12 mouse cellular contexts compared by ENCODE assay signal in genomic region chr3:84455733-84456417, GRCm38 (mm10). TPM values are rescaled to one million over a fixed set of nuclear protein-coding genes. Genes with fewer than 3 reads are reported as not detected.
DNase-seq lines count a peak whose midpoint lies in the region; ATAC-seq and TF ChIP-seq lines count a peak whose summit lies in the region.
"Had no signal": no experiment of that assay in that cellular context is flagged by ENCODE, and none has a peak within 500 bp of the region (broad histone marks: within the 10 kb centered on the region; RNA-seq: fewer than 3 reads in every experiment).

No protein-coding gene starts in this region.

- 0 out of 2 replicates have a peak overlapping the region, but pooled peaks have one; percentile 14 for H3K9ac ChIP-seq in heart, embryonic 16.5 days (ENCODE audit: low read length)
- H3K9ac ChIP-seq in liver, embryonic 13.5 days, result peak overlapping the region; percentile 80
- H3K9ac ChIP-seq in hindbrain, postnatal 0 days (replicated peaks; ENCODE audit: low read length), result no peak overlapping the region
- H3K9ac ChIP-seq: embryonic facial prominence, embryonic 13.5 days; midbrain, embryonic 12.5 days had no signal

- H3ac ChIP-seq in C2C12 (ENCODE audit: control insufficient read depth, insufficient read length, low read depth), result no peak overlapping the region

- no peaks in the 10 kb centered on the region; the same call in 1 of the 2 replicates for H3K27me3 ChIP-seq in heart, embryonic 16.5 days (ENCODE audit: control insufficient read depth, insufficient read depth, low read length)
- no peaks in the 10 kb centered on the region for H3K27me3 ChIP-seq in C2C12 (ENCODE audit: control insufficient read depth, insufficient read depth, insufficient read length)
- H3K27me3 ChIP-seq in liver, embryonic 13.5 days, result no peaks in the 10 kb centered on the region
- H3K27me3 ChIP-seq in hindbrain, postnatal 0 days (ENCODE audit: insufficient read depth, low read length), result no peaks in the 10 kb centered on the region
- H3K27me3 ChIP-seq: embryonic facial prominence, embryonic 13.5 days; midbrain, embryonic 12.5 days had no signal

- H3K4me1 ChIP-seq in heart, embryonic 16.5 days (ENCODE audit: control insufficient read depth, insufficient read depth, low read length), result peaks cover 16% of the 10 kb centered on the region
- H3K4me1 ChIP-seq in liver, embryonic 13.5 days (replicated peaks), result peaks cover 80% of the 10 kb centered on the region
- no peaks in the 10 kb centered on the region for H3K4me1 ChIP-seq in hindbrain, postnatal 0 days (ENCODE audit: insufficient read depth, low read length)

- no peak for DNase-seq in heart, adult 8-10 months (ENCODE audit: low spot score)
- peak; percentile 60 to 62 for DNase-seq in adrenal gland, postnatal 36 days
- peak; percentile 72 for DNase-seq in liver, embryonic 13.5 days
- DNase-seq in layer of hippocampus, postnatal 10 days (ENCODE audit: low spot score in 2 of 2), result no peak
- DNase-seq in hindbrain, postnatal 0 days (ENCODE audit: low spot score), result no peak
- DNase-seq in layer of hippocampus, adult 18-20 months (ENCODE audit: low spot score in 2 of 2), result no peak
- DNase-seq: retina, postnatal 1 day; thymus, adult 18-20 months had no signal

- no peaks in the 10 kb centered on the region for H3K9me3 ChIP-seq in heart, embryonic 16.5 days (replicated peaks; ENCODE audit: control insufficient read depth, low read length)
- no peaks in the 10 kb centered on the region for H3K9me3 ChIP-seq in liver, embryonic 13.5 days (replicated peaks)
- H3K9me3 ChIP-seq in hindbrain, postnatal 0 days (ENCODE audit: low read length), result no peaks in the 10 kb centered on the region
- H3K9me3 ChIP-seq: embryonic facial prominence, embryonic 13.5 days; midbrain, embryonic 12.5 days had no signal

- 0 out of 2 replicates have a peak overlapping the region, but pooled peaks have one; percentile 33 for H3K27ac ChIP-seq in heart, embryonic 16.5 days (ENCODE audit: low read length)
- peak overlapping the region; percentile 99 for H3K27ac ChIP-seq in liver, embryonic 13.5 days
- no peak overlapping the region for H3K27ac ChIP-seq in hindbrain, postnatal 0 days
- H3K27ac ChIP-seq: embryonic facial prominence, embryonic 13.5 days; midbrain, embryonic 12.5 days had no signal

- no peak for TF ChIP-seq CTCF in C2C12 (IDR thresholded peaks at IDR 0.05; ENCODE audit: control insufficient read depth, insufficient read depth, insufficient read length)
- TF ChIP-seq CTCF in hindbrain, postnatal 0 days (IDR thresholded peaks at IDR 0.05; ENCODE audit: low read depth), result no peak

- no peaks in the 10 kb centered on the region for H3K36me3 ChIP-seq in heart, embryonic 16.5 days (ENCODE audit: control insufficient read depth, insufficient read depth)
- no peaks in the 10 kb centered on the region for H3K36me3 ChIP-seq in C2C12 (ENCODE audit: control insufficient read depth, insufficient read depth)
- H3K36me3 ChIP-seq in liver, embryonic 13.5 days, result peaks cover 85% of the 10 kb centered on the region
- H3K36me3 ChIP-seq in hindbrain, postnatal 0 days (ENCODE audit: insufficient read depth, low read length), result 0 out of 2 replicates have a peak, but pooled peaks cover 5% of the 10 kb centered on the region
- H3K36me3 ChIP-seq: embryonic facial prominence, embryonic 13.5 days; midbrain, embryonic 12.5 days had no signal

- WGBS in heart, embryonic 16.5 days, result 48% methylated on average over 12 of the region's 12 CpGs
- 17% methylated on average over 12 of the region's 12 CpGs for WGBS in liver, embryonic 13.5 days (ENCODE audit: insufficient replicate concordance)
- 74% methylated on average over 12 of the region's 12 CpGs for WGBS in hindbrain, postnatal 0 days

- H3K4me3 ChIP-seq in heart, embryonic 16.5 days (ENCODE audit: low read length), result no peak overlapping the region
- no peak overlapping the region for H3K4me3 ChIP-seq in C2C12 (ENCODE audit: insufficient read depth, poor library complexity, severe bottlenecking)
- peak overlapping the region; percentile 42 for H3K4me3 ChIP-seq in liver, embryonic 13.5 days (replicated peaks)
- no peak overlapping the region for H3K4me3 ChIP-seq in hindbrain, postnatal 0 days (ENCODE audit: low read length)
- H3K4me3 ChIP-seq: embryonic facial prominence, embryonic 13.5 days; midbrain, embryonic 12.5 days had no signal

- H3K79me2 ChIP-seq in C2C12 (ENCODE audit: control insufficient read depth, insufficient read depth), result no peaks in the 10 kb centered on the region

- no peaks in the 10 kb centered on the region for H3K79me3 ChIP-seq in C2C12 (ENCODE audit: low read depth)

- H3K4me2 ChIP-seq in heart, embryonic 16.5 days (ENCODE audit: low read depth, low read length), result no peak overlapping the region
- H3K4me2 ChIP-seq in liver, embryonic 13.5 days, result peak overlapping the region; percentile 69
- H3K4me2 ChIP-seq in hindbrain, postnatal 0 days (ENCODE audit: low read depth, low read length), result no peak overlapping the region
- H3K4me2 ChIP-seq: embryonic facial prominence, embryonic 13.5 days; midbrain, embryonic 12.5 days had no signal

- ATAC-seq in heart, embryonic 16.5 days (replicated peaks; ENCODE audit: extremely low read depth, insufficient read depth, low FRiP score), result no peak
- ATAC-seq in liver, embryonic 13.5 days (ENCODE audit: low read depth), result peak; percentile 80
- ATAC-seq in hindbrain, postnatal 0 days, result no peak

TF ChIP-seq in C2C12, 6 proteins besides CTCF, POLR2A, EP300 and RAD21:
- no peak for TF ChIP-seq MAX (IDR thresholded peaks at IDR 0.05)
- TF ChIP-seq CEBPB (IDR thresholded peaks at IDR 0.05; ENCODE audit: low read depth), result peak; percentile 71

RNA-seq across cellular contexts. Expression of gene Fhdc1, which starts 24.4 kb away (rescaled TPM):
- 1.7 and 2.0 TPM in 2 replicates for polyA plus RNA-seq in heart, embryonic 16.5 days (2015; fragmentation: Nextera tagmentation; extraction: Ambion mirVana)
- total RNA-seq in heart, adult 8-10 months (2022), result 1 to 10 TPM in 1 of 4 experiments, under 1 TPM in 3; 0.23 to 1.2 (median 0.40) TPM
- polyA plus RNA-seq in C2C12 (2012; fragmentation: generic; extraction: Trizol), result 0.44 TPM
- 10 to 100 TPM in 1 of 2 experiments, 1 to 10 TPM in 1; 2.8 to 15.7 TPM for total RNA-seq in adrenal gland, postnatal 36 days (2021)
- polyA plus RNA-seq in liver, embryonic 13.5 days (2015; fragmentation: Nextera tagmentation; extraction: Ambion mirVana), result 30.2 and 30.9 TPM in 2 replicates
- total RNA-seq in layer of hippocampus, postnatal 10 days (2021), result 1 to 10 TPM; 2.0 to 2.3 TPM
- total RNA-seq in hindbrain, postnatal 0 days (2014; rRNA removed), result 7.7 and 8.4 TPM in 2 replicates
- 3.2 and 3.5 TPM in 2 replicates for polyA plus RNA-seq in hindbrain, postnatal 0 days (2015; fragmentation: Nextera tagmentation; extraction: Ambion mirVana)
- total RNA-seq in layer of hippocampus, adult 18-20 months (2021), result 1 to 10 TPM; 2.5 to 3.3 TPM

Comparison
In these comparisons a context has a peak if more than half of its experiments do, and no peak if none do; other contexts are left out.
1. DNase-seq: peak in adrenal gland, postnatal 36 days (2 of 2) and liver, embryonic 13.5 days (single experiment); none in heart, adult 8-10 months (single experiment), layer of hippocampus, postnatal 10 days (0 of 2), hindbrain, postnatal 0 days (single experiment) and layer of hippocampus, adult 18-20 months (0 of 2).